Mouse (Mus musculus): Measurements from ENCODE around the gene Il33. TPM values are rescaled to one million over a fixed set of nuclear protein-coding genes. Genes with fewer than 3 reads are reported as not detected.

Il33 gene
- polyA plus RNA-seq, 1 experiment: 45.4 TPM

DNA sequence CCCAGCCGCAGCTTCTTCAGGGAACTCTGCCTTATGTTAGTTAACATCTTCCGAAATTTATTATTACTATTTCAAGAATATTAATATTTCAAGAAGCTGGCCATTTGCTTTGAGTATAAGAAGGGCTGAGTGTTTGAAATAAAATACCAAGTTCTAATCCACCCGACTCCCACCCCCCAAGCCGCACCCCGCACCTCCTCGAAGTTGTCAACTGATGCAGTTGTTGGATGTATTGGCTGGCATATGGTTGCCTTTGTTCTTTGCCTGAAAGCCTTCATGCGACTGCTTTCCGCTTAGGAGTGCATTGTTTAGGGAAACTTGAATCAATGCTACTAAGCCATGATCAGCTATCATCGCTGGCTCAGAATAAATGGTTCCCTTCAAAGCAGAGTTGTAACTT lies 22.1 kb downstream of the Il33 start:
- Histone ChIP-seq H3K4me1 (ENCODE audit: control insufficient read depth, insufficient read depth, low read length) (peaks cover 4% of the 10 kb centered on the region; the same call in 1 of the 2 replicates), H3K4me3 (replicated peaks; ENCODE audit: extremely low read depth, low read depth, low read length) (no peak overlapping the region)
- WGBS: 88% methylated on average over 9 of the region's 9 CpGs
- TF ChIP-seq POLR2A (IDR thresholded peaks at IDR 0.05; ENCODE audit: borderline replicate concordance, extremely low read depth, low read depth, low read length) (no peak), CTCF (IDR thresholded peaks at IDR 0.05; ENCODE audit: insufficient read depth, low read length) (no peak)
- DNase-seq: no peak

DNA sequence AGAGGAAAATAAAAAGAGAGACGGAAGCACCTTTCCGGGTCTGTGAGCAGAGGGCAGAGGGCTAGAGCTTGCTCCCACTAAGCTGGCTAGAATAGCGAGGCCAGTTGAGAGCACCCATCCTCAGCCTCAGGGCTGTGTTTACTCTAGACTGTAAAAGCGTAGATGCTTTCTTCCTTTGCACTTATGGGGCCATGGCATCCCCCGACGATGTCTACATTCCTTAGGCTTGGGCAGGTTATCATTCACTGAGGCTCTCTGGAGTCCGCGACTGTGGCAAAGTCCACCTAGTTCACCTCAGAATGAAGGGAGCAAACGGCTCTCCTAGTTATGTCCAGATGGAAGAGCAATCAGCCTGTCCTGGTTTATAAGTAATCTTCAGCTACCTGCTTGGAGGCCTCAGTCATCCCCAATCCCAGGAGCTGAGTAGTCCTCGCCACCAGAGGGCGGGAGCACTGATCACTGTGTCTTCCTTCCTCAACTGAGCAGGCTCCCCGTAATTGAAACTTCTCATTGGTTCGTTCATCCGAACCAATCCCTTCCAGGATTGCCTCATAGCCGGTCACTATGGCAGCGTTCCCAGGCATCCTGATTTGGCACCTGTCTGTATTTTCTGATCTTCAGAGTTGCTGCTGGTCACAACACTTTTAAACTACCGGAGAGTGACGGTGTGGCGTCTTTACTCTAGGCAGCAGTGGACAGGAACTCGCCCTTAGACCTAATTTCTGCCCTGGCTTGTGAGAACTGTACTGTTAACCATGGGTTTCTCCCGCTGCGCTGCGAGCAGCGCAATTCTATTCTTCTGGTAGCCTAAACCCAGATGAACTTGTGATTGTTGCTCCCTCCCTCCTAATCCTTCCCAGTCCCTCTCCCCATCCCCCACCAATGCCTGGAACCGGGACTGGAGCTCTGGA lies 23.2 kb downstream of the Il33 start:
- peak overlapping the region; percentile 47 for H3K4me3 ChIP-seq (replicated peaks; ENCODE audit: extremely low read depth, low read depth, low read length)
- TF ChIP-seq CTCF (IDR thresholded peaks at IDR 0.05; ENCODE audit: insufficient read depth, low read length) (peak; percentile 76), POLR2A (IDR thresholded peaks at IDR 0.05; ENCODE audit: borderline replicate concordance, extremely low read depth, low read depth, low read length) (0 out of 2 replicates have a peak, but pooled peaks have one; percentile 2)
- WGBS: 26% methylated on average over 25 of the region's 25 CpGs

DNA sequence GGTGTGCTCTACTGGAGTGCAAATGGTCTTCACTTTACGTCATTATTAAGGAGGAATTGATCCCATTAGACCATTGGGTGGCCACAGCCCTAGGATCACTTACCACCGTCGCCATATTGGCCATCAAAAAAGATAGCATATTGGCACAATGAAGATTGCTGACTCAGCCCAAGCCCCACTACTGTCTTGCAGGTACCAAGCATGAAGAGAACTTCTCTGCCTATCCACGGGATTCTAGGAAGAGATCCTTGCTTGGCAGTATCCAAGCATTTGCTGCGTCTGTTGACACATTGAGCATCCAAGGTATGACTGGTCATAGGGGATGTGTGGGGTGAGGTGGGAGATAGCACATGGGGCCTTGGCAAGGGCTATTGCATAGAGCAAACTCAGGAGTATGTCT lies 27.6 kb downstream of the Il33 start:
- no peak for DNase-seq
- 89% methylated on average over 5 of the region's 5 CpGs for WGBS
- no peak overlapping the region for H3K4me3 ChIP-seq (replicated peaks; ENCODE audit: extremely low read depth, low read depth, low read length)
- peaks cover 4% of the 10 kb centered on the region; the same call in 1 of the 2 replicates for H3K4me1 ChIP-seq (ENCODE audit: control insufficient read depth, insufficient read depth, low read length)
- no peak for TF ChIP-seq POLR2A (IDR thresholded peaks at IDR 0.05; ENCODE audit: borderline replicate concordance, extremely low read depth, low read depth, low read length)
- no peak for TF ChIP-seq CTCF (IDR thresholded peaks at IDR 0.05; ENCODE audit: insufficient read depth, low read length)

More for the DNA sequence above, 23.2 kb downstream of the Il33 start:
- peaks cover 4% of the 10 kb centered on the region; the same call in 1 of the 2 replicates for H3K4me1 ChIP-seq (ENCODE audit: control insufficient read depth, insufficient read depth, low read length)
- DNase-seq: peak; percentile 69

DNA sequence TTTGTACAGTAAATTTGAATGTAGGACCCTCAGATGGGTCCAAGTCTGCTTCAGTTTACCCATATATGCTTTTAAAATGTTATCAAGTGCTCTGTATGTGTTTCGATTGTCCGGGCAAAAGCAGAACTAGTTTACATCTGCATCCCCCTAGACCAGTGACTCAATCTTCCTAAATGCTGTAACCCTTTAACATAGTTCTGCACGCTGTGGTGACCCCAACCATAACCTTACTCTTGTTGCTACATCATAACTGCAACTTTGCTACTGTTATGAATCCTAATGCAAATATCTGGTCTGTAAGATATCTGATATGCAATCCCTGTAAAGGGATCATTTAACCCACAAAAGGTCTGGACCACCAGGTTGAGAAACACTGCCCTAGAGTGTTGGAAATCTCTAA lies 28.9 kb downstream of the Il33 start:
- H3K4me3 ChIP-seq (replicated peaks; ENCODE audit: extremely low read depth, low read depth, low read length): no peak overlapping the region
- TF ChIP-seq POLR2A (IDR thresholded peaks at IDR 0.05; ENCODE audit: borderline replicate concordance, extremely low read depth, low read depth, low read length) (no peak), CTCF (IDR thresholded peaks at IDR 0.05; ENCODE audit: insufficient read depth, low read length) (no peak)
- no peak for DNase-seq
- no peaks in the 10 kb centered on the region for H3K4me1 ChIP-seq (ENCODE audit: control insufficient read depth, insufficient read depth, low read length)
- 78% methylated on average over 3 of the region's 3 CpGs for WGBS

DNA sequence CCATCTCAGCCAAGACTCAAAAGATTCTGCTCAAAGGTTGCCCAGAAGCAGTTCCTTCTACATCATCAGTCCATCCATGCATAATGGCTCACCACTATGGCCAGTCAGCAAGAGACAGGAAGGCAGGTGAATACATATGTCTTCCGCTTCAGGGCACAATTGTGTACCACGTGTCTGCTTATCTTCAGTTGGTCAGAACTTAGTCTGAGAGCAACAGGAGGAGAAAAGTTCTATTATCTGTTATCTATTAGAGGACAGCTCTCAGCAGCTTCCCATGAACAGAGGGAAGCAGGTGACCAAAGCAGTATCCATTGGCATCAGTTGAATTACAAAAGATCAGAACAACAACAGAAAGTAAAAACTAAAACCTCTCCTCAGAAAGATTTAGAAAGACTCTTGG lies 30.5 kb downstream of the Il33 start:
- DNase-seq: no peak
- 83% methylated on average over 2 of the region's 2 CpGs for WGBS
- Histone ChIP-seq H3K4me1 (ENCODE audit: control insufficient read depth, insufficient read depth, low read length) (no peaks in the 10 kb centered on the region), H3K4me3 (replicated peaks; ENCODE audit: extremely low read depth, low read depth, low read length) (no peak overlapping the region)
- TF ChIP-seq CTCF (IDR thresholded peaks at IDR 0.05; ENCODE audit: insufficient read depth, low read length) (no peak), POLR2A (IDR thresholded peaks at IDR 0.05; ENCODE audit: borderline replicate concordance, extremely low read depth, low read depth, low read length) (no peak)

DNA sequence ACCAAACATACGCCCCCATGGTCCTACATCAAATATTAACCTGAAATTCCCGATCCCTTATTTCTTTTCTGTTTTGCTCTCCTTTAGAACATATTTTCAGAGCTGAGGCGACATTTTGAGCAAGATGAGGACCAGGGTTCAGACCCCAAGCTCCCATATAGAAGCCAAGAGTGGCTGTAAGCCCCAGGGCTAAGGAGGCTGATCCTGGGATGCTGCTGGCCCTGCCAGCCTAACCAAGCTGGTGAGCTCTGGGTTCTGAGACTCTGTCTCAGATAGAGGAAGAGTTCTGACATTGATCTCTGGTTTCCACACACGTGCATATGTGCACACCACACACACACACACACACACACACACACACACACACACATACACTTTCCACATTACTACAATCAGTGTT lies 36.0 kb downstream of the Il33 start:
- no peak for DNase-seq
- peaks cover 2% of the 10 kb centered on the region; the same call in 1 of the 2 replicates for H3K4me1 ChIP-seq (ENCODE audit: control insufficient read depth, insufficient read depth, low read length)
- TF ChIP-seq POLR2A (IDR thresholded peaks at IDR 0.05; ENCODE audit: borderline replicate concordance, extremely low read depth, low read depth, low read length): no peak
- TF ChIP-seq CTCF (IDR thresholded peaks at IDR 0.05; ENCODE audit: insufficient read depth, low read length): no peak
- WGBS: 88% methylated on average over 4 of the region's 4 CpGs
- H3K4me3 ChIP-seq (replicated peaks; ENCODE audit: extremely low read depth, low read depth, low read length): no peak overlapping the region

DNA sequence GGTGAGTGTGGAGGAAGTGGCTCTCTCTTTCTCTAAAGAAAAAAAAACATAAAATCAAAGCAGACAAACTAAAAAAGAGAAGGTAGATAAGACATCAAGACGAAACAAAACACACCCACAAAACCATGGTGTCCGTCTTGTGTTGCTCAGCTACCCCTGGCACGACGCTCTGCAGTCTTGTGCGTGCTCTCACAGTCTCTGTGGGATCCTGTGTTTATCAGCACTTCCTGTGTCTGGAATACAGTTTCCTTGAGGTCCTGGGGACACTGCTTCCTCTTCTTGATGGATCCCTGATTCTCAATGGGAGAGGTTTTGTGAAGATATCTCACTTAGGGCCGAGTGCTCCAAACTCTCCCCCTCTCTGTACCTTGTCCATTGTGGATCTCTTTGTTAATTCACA lies 36.9 kb downstream of the Il33 start:
- TF ChIP-seq CTCF (IDR thresholded peaks at IDR 0.05; ENCODE audit: insufficient read depth, low read length) (no peak), POLR2A (IDR thresholded peaks at IDR 0.05; ENCODE audit: borderline replicate concordance, extremely low read depth, low read depth, low read length) (no peak)
- peaks cover 2% of the 10 kb centered on the region; the same call in 1 of the 2 replicates for H3K4me1 ChIP-seq (ENCODE audit: control insufficient read depth, insufficient read depth, low read length)
- 39% methylated on average over 6 of the region's 6 CpGs for WGBS
- H3K4me3 ChIP-seq (replicated peaks; ENCODE audit: extremely low read depth, low read depth, low read length): no peak overlapping the region
- DNase-seq: no peak

DNA sequence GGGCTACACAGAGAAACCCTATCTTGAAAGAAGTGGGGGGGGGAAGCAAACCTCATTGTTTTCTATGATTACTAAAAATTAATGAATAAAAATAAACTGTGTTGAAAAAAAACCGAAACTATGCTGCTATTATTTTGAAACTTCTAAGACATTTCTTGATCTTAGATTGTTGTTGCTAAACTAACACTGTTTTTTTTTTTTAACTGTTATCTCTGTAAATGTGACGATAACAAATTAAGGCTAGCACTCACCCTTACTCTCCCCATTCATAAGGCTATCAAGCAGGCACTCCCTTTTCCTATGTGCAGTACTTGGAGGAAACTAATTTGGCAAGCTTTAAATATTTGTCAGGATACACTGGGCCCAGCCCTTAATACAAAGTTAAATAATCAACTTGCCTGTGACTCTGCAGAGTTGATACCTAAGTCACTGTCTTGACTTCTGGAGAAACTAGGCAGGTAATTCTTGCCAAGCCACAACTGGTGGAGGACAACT lies 38.7 kb downstream of the Il33 start:
- 40% methylated on average over 2 of the region's 2 CpGs for WGBS
- no peak overlapping the region for H3K4me3 ChIP-seq (replicated peaks; ENCODE audit: extremely low read depth, low read depth, low read length)
- peaks cover 2% of the 10 kb centered on the region; the same call in 1 of the 2 replicates for H3K4me1 ChIP-seq (ENCODE audit: control insufficient read depth, insufficient read depth, low read length)
- DNase-seq: no peak
- TF ChIP-seq POLR2A (IDR thresholded peaks at IDR 0.05; ENCODE audit: borderline replicate concordance, extremely low read depth, low read depth, low read length) (no peak), CTCF (IDR thresholded peaks at IDR 0.05; ENCODE audit: insufficient read depth, low read length) (no peak)

DNA sequence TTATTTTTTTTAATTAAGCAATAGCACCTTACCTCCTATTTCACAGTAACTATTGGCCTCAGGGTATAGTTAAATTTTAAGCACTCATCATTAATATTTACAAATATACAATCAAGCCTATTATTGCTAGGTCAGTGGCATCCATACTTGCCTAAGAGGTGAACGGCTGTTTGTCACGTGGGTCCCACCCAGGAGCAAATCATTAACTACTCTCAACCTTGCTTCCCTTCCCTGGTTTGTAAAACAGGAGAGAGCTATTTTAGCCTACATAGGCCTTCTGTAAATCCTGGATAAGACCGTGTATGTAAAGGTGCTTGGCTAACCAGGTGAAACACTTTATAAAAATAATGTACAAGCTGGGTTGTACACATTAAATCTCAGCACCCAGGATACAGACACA lies 43.0 kb downstream of the Il33 start:
- no peak for DNase-seq
- no peak overlapping the region for H3K4me3 ChIP-seq (replicated peaks; ENCODE audit: extremely low read depth, low read depth, low read length)
- no peak for TF ChIP-seq CTCF (IDR thresholded peaks at IDR 0.05; ENCODE audit: insufficient read depth, low read length)
- WGBS: 62% methylated on average over 3 of the region's 3 CpGs
- H3K4me1 ChIP-seq (ENCODE audit: control insufficient read depth, insufficient read depth, low read length): peaks cover 2% of the 10 kb centered on the region; the same call in 1 of the 2 replicates

DNA sequence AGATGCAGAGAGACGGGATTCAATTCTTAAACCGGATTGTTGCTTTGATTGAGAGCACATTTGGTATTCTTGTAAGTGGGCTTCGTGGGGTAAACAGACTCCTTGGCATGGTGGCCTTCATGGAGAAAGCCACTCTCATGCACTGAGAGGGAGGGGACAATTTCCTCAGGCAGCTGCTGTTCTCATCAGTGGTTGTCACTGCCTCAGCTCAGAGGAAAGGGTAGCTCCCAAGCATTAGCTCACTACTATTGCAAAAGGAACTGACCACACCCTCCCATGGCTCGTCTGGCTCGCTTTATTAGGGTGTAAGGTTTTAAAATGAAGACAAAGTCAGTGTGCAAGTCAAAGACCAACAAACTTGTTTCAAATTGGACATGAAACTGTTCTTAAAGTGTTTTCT lies 48.5 kb downstream of the Il33 start:
- Histone ChIP-seq H3K4me3 (replicated peaks; ENCODE audit: extremely low read depth, low read depth, low read length) (no peak overlapping the region), H3K4me1 (ENCODE audit: control insufficient read depth, insufficient read depth, low read length) (no peaks in the 10 kb centered on the region)
- DNase-seq: no peak
- 53% methylated on average over 5 of the region's 5 CpGs for WGBS
- TF ChIP-seq POLR2A (IDR thresholded peaks at IDR 0.05; ENCODE audit: borderline replicate concordance, extremely low read depth, low read depth, low read length) (no peak), CTCF (IDR thresholded peaks at IDR 0.05; ENCODE audit: insufficient read depth, low read length) (no peak)

Measured in lung, adult 2 months (tissue).